In the genomic region with DNA sequence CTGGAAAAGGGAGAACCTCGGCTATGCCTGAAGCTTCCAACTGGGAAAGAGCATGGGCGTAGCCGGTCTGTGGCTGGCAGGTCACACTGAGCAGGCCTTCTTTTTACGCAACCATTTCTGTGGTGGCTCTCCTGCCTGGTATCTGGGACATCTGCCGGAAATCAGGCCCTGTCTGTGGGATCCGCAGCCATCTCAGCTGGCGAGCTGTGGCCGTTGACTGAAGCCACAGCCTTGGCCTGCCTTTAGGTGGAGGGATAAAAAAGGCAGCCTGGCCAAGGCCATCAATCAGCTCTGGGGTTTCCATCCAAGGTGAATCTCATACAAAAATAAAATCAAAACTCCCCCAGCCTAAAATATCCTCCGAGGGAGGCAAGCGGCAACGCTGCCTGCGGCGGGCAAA, we compare ENCODE assay signal across 25 mouse cellular contexts.
DNase-seq lines count a peak whose midpoint lies in the region; ATAC-seq and TF ChIP-seq lines count a peak whose summit lies in the region.
"Had no signal": no experiment of that assay in that cellular context is flagged by ENCODE, and none has a peak within 500 bp of the region (broad histone marks: within the 10 kb centered on the region; RNA-seq: fewer than 3 reads in every experiment).

No protein-coding gene starts in this region.

- intact Hi-C loops in heart, postnatal 10 days (cut with DNase I), result no loop called here

- H3K4me3 ChIP-seq in myocyte, result no peak overlapping the region
- H3K4me3 ChIP-seq: forebrain, embryonic 13.5 days; gastrocnemius, adult 2 months; heart, adult 2 months; heart, embryonic 12.5 days; hindbrain, embryonic 15.5 days; limb, embryonic 13.5 days; lung, embryonic 15.5 days; megakaryocyte, embryonic 14.5 days; midbrain, embryonic 12.5 days; neural tube, embryonic 13.5 days; stomach, embryonic 15.5 days had no signal

- no peak for TF ChIP-seq POLR2A in myocyte (IDR thresholded peaks at IDR 0.05; ENCODE audit: insufficient read length, low read depth)

- no peaks in the 10 kb centered on the region for H3K27me3 ChIP-seq in myocyte (ENCODE audit: control insufficient read depth, insufficient read depth, insufficient read length)
- H3K27me3 ChIP-seq: forebrain, embryonic 13.5 days; hindbrain, embryonic 15.5 days; limb, embryonic 13.5 days; lung, embryonic 15.5 days; midbrain, embryonic 12.5 days; neural tube, embryonic 13.5 days; stomach, embryonic 15.5 days had no signal

- DNase-seq in cerebellum, postnatal 14 days, result peak; percentile 20 to 28
- DNase-seq in cerebellum, adult 9-10 months, result no peak
- peak; percentile 98 for DNase-seq in 416B (ENCODE audit: low read depth)
- no peak for DNase-seq in heart, postnatal 10 days
- DNase-seq: adrenal gland, postnatal 14 days; gastrocnemius, adult 2 months; gastrocnemius, postnatal 36 days; heart, adult 2 months; kidney, adult 11 months; kidney, postnatal 25 days; right cerebral cortex, postnatal 14 days had no signal

- H3ac ChIP-seq in myocyte (ENCODE audit: control insufficient read depth, insufficient read length), result no peak overlapping the region

- H3K4me2 ChIP-seq in myocyte (ENCODE audit: low read depth), result no peak overlapping the region
- H3K4me2 ChIP-seq: forebrain, embryonic 13.5 days; heart, embryonic 12.5 days; hindbrain, embryonic 15.5 days; limb, embryonic 13.5 days; liver, embryonic 11.5 days; lung, embryonic 15.5 days; midbrain, embryonic 12.5 days; neural tube, embryonic 13.5 days; stomach, embryonic 15.5 days had no signal

- ATAC-seq in common myeloid progenitor, adult 5-6 weeks (replicated peaks; ENCODE audit: low read depth, poor library complexity, severe bottlenecking), result peak; percentile 72; the same call in 1 of the 2 replicates
- ATAC-seq: forebrain, embryonic 13.5 days; inflammation-experienced regulatory T-cells, adult 6 months had no signal

- H3K79me2 ChIP-seq in myocyte (ENCODE audit: control insufficient read depth, insufficient read depth), result no peaks in the 10 kb centered on the region

- H3K36me3 ChIP-seq in myocyte (ENCODE audit: control insufficient read depth, insufficient read depth), result no peaks in the 10 kb centered on the region
- H3K36me3 ChIP-seq: G1E; heart, embryonic 12.5 days; hindbrain, embryonic 15.5 days; limb, embryonic 13.5 days; lung, embryonic 15.5 days; midbrain, embryonic 12.5 days; neural tube, embryonic 13.5 days; stomach, embryonic 15.5 days had no signal

TF ChIP-seq in myocyte, 11 proteins besides CTCF, POLR2A, EP300 and RAD21:
- peak in 2 of 3 experiments; percentile 14 to 73 for TF ChIP-seq MYOG (IDR thresholded peaks at IDR 0.05; ENCODE audit: control insufficient read depth in 1 of 3, insufficient read depth in 1 of 3, insufficient read length in 2 of 3, low read depth in 2 of 3)
- no peak for TF ChIP-seq MAX (IDR thresholded peaks at IDR 0.05; ENCODE audit: low read depth)
- peak in 1 of 3 experiments; percentile 52 for TF ChIP-seq MYOD1 (IDR thresholded peaks at IDR 0.05; ENCODE audit: control insufficient read depth in 1 of 3, insufficient read length in 2 of 3, low read depth in 2 of 3)
- TF ChIP-seq CEBPB (IDR thresholded peaks at IDR 0.05; ENCODE audit: insufficient read depth, poor library complexity, severe bottlenecking), result no peak

Comparison
In these comparisons a context has a peak if more than half of its experiments do, and no peak if none do; other contexts are left out.
1. DNase-seq: peak in cerebellum, postnatal 14 days (2 of 2) and 416B (single experiment); none in cerebellum, adult 9-10 months (single experiment) and heart, postnatal 10 days (0 of 2).